Mouse (Mus musculus): Measurements from ENCODE around the gene Phlda3. TPM values are rescaled to one million over a fixed set of nuclear protein-coding genes. Genes with fewer than 3 reads are reported as not detected.

The Phlda3 gene
- total RNA-seq, 2 experiments from 2014 or later = 11.8 to 12.1 TPM

DNA sequence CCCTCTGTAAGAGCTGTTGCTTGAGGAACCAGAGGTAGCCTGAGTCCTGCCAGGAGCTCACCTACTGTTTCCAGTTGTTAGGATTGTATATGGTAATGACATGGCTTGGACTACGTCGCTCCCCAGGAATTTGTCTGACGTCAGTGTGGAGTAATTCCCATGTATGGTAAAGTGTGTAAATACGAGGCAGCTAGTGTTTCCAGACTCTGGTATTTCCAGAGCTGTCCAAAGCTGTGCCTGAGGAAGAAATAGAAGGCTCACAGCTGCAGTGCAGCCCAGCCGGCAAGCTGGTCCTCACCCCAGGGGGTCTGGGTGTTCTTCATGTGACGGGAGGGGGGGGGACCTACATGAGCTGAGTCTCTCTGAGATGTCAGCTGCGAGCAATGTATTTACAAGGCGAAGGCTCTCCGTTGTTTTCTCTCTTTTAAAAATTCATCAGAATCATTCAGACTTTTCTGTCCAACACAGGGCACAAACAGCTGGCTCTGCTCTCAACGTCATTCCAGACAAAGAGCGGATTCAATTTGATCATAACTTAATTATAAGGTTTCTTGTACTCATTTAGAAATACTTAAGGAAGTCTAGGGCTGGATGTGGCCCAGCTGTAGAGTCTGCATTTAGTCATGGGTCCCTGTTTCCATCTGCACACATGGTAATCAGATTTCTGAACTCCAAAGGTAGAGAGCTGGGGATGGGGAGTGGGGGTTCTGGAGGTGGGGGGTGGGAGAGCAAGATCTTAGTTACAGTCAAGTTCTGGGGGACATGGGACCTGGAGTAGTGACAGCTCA lies 33.8 kb upstream of the Phlda3 start:
- peak overlapping the region; percentile 87 for H3K27ac ChIP-seq

DNA sequence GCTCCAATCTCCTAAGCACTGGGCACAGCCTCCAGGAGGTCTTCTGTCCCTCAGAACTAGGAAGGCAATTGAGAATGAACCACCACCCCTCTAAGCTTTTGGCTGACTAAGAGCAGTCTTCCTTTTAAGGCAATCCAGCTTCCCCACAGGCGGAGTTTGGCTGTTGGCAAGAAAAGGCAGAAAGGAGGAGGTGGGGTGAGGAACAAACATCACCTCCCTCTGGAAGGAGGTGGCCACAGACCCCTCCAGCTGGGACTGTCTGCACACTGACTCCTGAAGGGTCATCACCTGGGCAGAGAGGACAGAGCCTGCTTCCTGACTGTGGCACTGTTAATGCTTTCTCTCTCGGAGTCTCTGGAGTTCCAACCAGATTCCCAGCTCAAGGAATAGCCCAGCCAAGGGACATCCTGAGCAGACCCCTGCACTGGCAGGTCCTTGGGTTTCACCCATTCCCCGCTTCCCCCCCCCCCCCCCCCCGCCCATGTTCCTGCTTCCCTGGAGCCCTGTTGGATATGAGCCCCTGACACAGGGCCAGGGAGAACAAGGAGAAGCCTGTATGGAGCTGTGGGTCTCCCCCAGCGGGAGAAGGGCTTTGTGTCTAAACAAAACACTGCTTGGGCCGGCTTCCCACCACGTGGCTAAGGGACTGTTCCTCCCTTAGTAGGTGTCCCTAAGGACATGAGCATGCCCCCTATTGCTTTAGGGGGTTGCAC lies 31.5 kb upstream of the Phlda3 start:
- no peak for TF ChIP-seq CTCF (conservative IDR thresholded peaks at IDR 0.05)
- DNase-seq (ENCODE audit: low spot score in 2 of 2) = peak; percentile 63 to 83
- H3K4me3 ChIP-seq = peak overlapping the region; percentile 47
- peak overlapping the region; percentile 87 for H3K27ac ChIP-seq

More for the DNA sequence above, 33.8 kb upstream of the Phlda3 start:
- TF ChIP-seq CTCF (conservative IDR thresholded peaks at IDR 0.05) = no peak
- peak overlapping the region; percentile 47 for H3K4me3 ChIP-seq
- no peak for DNase-seq (ENCODE audit: low spot score in 2 of 2)

- Histone ChIP-seq H3K4me3 (peak overlapping the region; percentile 36), H3K27ac (peak overlapping the region; percentile 87)
- DNase-seq (ENCODE audit: low spot score in 2 of 2) = no peak
- no peak for TF ChIP-seq CTCF (conservative IDR thresholded peaks at IDR 0.05)
Observed at GRCm38 (mm10) chr1:135735460-135735859, 30.5 kb upstream of the Phlda3 start.

- no peak overlapping the region for H3K4me3 ChIP-seq
- TF ChIP-seq CTCF (conservative IDR thresholded peaks at IDR 0.05) = no peak
- H3K27ac ChIP-seq = peak overlapping the region; percentile 43; the same call in 1 of the 2 replicates
- no peak for DNase-seq (ENCODE audit: low spot score in 2 of 2)
Observed at GRCm38 (mm10) chr1:135744987-135745386, 20.9 kb upstream of the Phlda3 start.

- TF ChIP-seq CTCF (conservative IDR thresholded peaks at IDR 0.05) = no peak
- Histone ChIP-seq H3K4me3 (no peak overlapping the region), H3K27ac (no peak overlapping the region)
- no peak for DNase-seq (ENCODE audit: low spot score in 2 of 2)
Observed at GRCm38 (mm10) chr1:135746248-135746647, 19.7 kb upstream of the Phlda3 start.

DNA sequence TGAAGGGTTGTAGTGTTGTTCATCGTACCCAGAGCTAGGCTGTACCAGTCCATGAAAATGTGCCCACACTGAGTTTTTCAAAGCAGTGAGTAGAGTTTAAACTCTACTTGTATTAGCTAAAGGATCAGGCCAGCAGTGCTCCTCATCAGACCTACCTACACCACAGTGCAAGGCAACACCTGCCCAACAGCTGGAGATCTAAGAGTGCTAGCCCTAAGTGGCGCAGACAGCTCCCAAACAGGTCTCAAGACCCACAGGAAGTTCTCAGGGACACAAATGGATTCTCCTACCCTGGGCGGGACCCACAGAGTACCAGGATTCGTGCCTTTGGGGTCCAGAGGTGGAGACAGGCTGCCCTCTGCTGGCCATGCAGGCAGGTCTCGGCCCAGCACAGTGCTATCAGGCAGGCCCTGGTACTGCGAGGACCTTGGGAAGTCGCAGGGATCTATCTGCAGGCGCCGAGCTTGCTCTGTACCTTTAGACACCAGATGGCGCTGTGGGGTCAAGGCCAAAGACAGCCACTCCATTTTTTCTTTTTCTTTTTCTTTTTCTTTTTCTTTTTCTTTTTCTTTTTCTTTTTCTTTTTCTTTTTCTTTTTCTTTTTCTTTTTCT lies 13.1 kb upstream of the Phlda3 start:
- Histone ChIP-seq H3K4me3 (no peak overlapping the region), H3K27ac (peak overlapping the region; percentile 55; the same call in 1 of the 2 replicates)
- peak; percentile 90 for TF ChIP-seq CTCF (conservative IDR thresholded peaks at IDR 0.05)
- peak; percentile 91 to 93 for DNase-seq (ENCODE audit: low spot score in 2 of 2)

DNA sequence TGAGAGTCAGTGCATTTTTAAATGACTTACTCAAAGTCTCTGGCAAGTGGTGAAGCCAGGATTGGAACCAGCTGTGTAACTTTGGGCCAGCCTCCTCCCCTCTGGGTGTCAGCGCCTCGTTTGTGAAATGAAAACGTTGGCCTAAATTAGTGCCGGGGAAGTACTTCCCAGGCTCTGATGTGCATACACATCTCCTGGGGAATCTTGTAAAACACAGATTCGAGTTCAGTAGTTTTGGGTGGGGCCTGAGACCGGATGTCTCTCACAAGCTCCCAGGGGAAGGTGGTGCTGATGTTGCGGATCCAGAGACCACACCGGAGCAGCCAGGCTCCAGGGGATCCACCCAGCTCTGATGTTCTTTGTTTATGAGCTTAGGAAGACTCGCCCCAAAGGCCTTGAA lies 10.6 kb upstream of the Phlda3 start:
- H3K4me3 ChIP-seq = no peak overlapping the region
- no peak for DNase-seq (ENCODE audit: low spot score in 2 of 2)
- H3K27ac ChIP-seq = no peak overlapping the region
- no peak for TF ChIP-seq CTCF (conservative IDR thresholded peaks at IDR 0.05)

GRCm38 (mm10) chr1:135755913-135756312 lies 10.0 kb upstream of the Phlda3 start:
- TF ChIP-seq CTCF (conservative IDR thresholded peaks at IDR 0.05) = no peak
- Histone ChIP-seq H3K4me3 (no peak overlapping the region), H3K27ac (no peak overlapping the region)
- no peak for DNase-seq (ENCODE audit: low spot score in 2 of 2)

- Histone ChIP-seq H3K4me3 (no peak overlapping the region), H3K27ac (no peak overlapping the region)
- no peak for DNase-seq (ENCODE audit: low spot score in 2 of 2)
- no peak for TF ChIP-seq CTCF (conservative IDR thresholded peaks at IDR 0.05)
Observed at GRCm38 (mm10) chr1:135757287-135757686, 8.6 kb upstream of the Phlda3 start.

- DNase-seq (ENCODE audit: low spot score in 2 of 2) = no peak
- Histone ChIP-seq H3K4me3 (no peak overlapping the region), H3K27ac (no peak overlapping the region)
- no peak for TF ChIP-seq CTCF (conservative IDR thresholded peaks at IDR 0.05)
Observed at GRCm38 (mm10) chr1:135759685-135760084, 6.2 kb upstream of the Phlda3 start.

- Histone ChIP-seq H3K4me3 (no peak overlapping the region), H3K27ac (no peak overlapping the region)
- no peak for DNase-seq (ENCODE audit: low spot score in 2 of 2)
- no peak for TF ChIP-seq CTCF (conservative IDR thresholded peaks at IDR 0.05)
Observed at GRCm38 (mm10) chr1:135760216-135760615, 5.7 kb upstream of the Phlda3 start.

DNA sequence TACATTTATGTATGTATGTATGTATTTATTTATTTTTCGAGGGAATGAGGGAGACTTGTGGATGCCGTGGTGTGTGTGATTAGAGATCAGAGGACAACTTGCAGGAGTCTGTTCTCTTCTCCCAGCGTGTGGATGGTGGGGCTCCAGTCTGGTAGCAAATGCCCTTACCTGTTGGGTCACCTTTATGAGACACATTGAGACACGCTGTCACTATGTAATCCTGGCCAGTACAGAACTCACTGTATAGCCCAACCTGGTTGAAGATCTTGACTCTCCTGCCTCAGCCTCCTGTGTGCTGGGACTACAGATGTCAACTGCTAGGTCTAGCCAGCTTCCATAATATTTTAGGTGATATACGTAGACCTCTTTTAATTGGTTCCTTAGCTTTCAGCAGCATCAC lies 4.2 kb upstream of the Phlda3 start:
- no peak for TF ChIP-seq CTCF (conservative IDR thresholded peaks at IDR 0.05)
- H3K4me3 ChIP-seq = no peak overlapping the region
- no peak for DNase-seq (ENCODE audit: low spot score in 2 of 2)
- no peak overlapping the region for H3K27ac ChIP-seq

- no peak for TF ChIP-seq CTCF (conservative IDR thresholded peaks at IDR 0.05)
- no peak overlapping the region for H3K4me3 ChIP-seq
Observed at GRCm38 (mm10) chr1:135763503-135764205, 2.3 kb upstream of the Phlda3 start.

More at GRCm38 (mm10) chr1:135763503-135764205, 2.3 kb upstream of the Phlda3 start:
- no peak for DNase-seq (ENCODE audit: low spot score in 2 of 2)
- H3K27ac ChIP-seq = no peak overlapping the region
